Mouse (Mus musculus) cortical plate, adult 2 months (tissue): ENCODE data around the gene Akap11. TPM values are rescaled to one million over a fixed set of nuclear protein-coding genes. Genes with fewer than 3 reads are reported as not detected.
A peak's percentile ranks its signal among the peaks of the same experiment; 100 is the strongest.

Experiments used
- H3K27ac ChIP-seq: fragments of 200-500 bp; 2 replicates; pipeline ENCODE4 v1.5.1; 2012; ENCODE audit warnings: low read length, control low read depth, inconsistent platforms; ENCODE audit not compliant: insufficient read depth
- H3K4me1 ChIP-seq: fragments of 200-500 bp; 2 replicates; pipeline ENCODE4 v1.6.1; 2011; ENCODE audit warnings: low read length; ENCODE audit not compliant: control insufficient read depth, insufficient read depth
- H3K4me3 ChIP-seq: fragments of 200-500 bp; 2 replicates; pipeline ENCODE4 v1.5.1; 2011; ENCODE audit warnings: mild to moderate bottlenecking, low read length, control low read depth; ENCODE audit not compliant: insufficient read depth
- CTCF ChIP-seq: fragments of 200-500 bp; IDR thresholded peaks from 2 replicates; pipeline ENCODE4 v1.5.1; 2011; ENCODE audit warnings: mild to moderate bottlenecking, control low read depth, low read length; ENCODE audit not compliant: insufficient read depth; ENCODE audit errors: extremely low read depth
- POLR2A ChIP-seq: fragments of 200-500 bp; IDR thresholded peaks from 2 replicates; pipeline ENCODE4 v1.6.1; 2011; ENCODE audit warnings: mild to moderate bottlenecking, low read length, control low read depth; ENCODE audit not compliant: insufficient read depth; ENCODE audit errors: extremely low read depth
- polyA plus RNA-seq: library from polyadenylated mRNA; depleted of rRNA; stranded (reverse); fragments of >200 nt; gene quantifications from 2 replicates; pipeline ENCODE4 v1.2.3, GENCODE M21; 2012

The Akap11 gene
- polyA plus RNA-seq, 1 experiment = 54.3 TPM

DNA sequence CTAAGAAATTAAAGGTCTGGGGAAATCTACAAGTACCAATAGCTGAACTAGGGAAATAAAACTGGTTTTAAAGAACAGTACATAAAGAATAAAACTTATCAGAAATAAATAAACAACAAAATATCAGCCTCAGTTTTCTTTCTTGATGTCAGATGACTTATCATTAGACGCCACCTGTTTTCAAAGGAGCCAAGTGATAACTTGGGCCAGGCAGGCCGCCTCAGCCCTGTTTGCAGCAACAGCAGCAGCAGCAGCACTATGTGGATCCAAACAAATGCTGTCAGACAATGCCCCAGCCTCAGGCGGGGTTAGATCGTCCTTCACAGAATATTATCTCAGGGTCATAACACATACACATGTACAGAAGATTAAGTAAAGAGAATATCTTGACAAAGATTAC lies 41.4 kb downstream of the Akap11 start:
- peaks cover 3% of the 10 kb centered on the region; the same call in 1 of the 2 replicates for H3K4me1 ChIP-seq
- no peak for TF ChIP-seq POLR2A
- TF ChIP-seq CTCF = no peak
- H3K4me3 ChIP-seq = no peak overlapping the region
- H3K27ac ChIP-seq = no peak overlapping the region

DNA sequence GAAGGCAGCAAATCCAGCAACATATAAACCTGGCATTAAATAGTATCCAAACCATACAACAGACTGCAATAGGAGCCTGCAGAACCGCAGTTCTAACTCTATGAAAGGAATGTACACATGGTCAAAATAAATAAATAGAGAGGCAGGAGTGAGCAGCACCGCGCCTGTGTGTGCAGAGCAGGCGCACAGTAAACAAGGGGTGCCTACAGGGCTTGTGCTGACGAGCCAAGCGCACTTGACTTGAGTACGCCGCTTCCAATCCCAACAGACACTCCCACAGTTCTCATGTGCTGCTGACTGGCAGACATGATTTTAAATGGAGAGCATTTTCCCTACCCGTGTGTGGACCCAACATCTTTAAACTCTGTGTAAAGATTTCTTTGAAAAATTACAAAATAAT lies 44.0 kb downstream of the Akap11 start:
- H3K4me1 ChIP-seq = peaks cover 3% of the 10 kb centered on the region; the same call in 1 of the 2 replicates
- H3K4me3 ChIP-seq = no peak overlapping the region
- no peak overlapping the region for H3K27ac ChIP-seq
- no peak for TF ChIP-seq POLR2A
- no peak for TF ChIP-seq CTCF

DNA sequence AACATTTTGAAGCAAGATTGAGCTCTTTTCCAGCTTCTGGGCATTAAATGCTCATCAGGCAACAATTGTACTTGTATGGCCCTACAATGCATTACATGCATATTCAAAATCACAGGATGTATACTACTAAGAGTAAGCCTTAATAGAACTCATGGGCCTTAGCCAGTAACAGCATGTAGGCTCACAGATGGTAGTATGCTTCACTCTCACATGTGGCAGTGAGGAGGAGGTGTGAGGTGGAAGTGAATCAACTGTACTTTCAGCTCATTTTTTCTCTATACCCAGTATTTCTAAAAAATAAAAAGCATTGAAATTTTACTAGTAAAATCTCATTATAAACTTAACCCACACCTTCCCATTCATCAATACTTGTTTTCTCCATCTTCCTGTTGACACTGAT lies 45.2 kb downstream of the Akap11 start:
- Histone ChIP-seq H3K27ac (no peak overlapping the region), H3K4me3 (no peak overlapping the region), H3K4me1 (peaks cover 3% of the 10 kb centered on the region; the same call in 1 of the 2 replicates)
- TF ChIP-seq POLR2A = no peak

DNA sequence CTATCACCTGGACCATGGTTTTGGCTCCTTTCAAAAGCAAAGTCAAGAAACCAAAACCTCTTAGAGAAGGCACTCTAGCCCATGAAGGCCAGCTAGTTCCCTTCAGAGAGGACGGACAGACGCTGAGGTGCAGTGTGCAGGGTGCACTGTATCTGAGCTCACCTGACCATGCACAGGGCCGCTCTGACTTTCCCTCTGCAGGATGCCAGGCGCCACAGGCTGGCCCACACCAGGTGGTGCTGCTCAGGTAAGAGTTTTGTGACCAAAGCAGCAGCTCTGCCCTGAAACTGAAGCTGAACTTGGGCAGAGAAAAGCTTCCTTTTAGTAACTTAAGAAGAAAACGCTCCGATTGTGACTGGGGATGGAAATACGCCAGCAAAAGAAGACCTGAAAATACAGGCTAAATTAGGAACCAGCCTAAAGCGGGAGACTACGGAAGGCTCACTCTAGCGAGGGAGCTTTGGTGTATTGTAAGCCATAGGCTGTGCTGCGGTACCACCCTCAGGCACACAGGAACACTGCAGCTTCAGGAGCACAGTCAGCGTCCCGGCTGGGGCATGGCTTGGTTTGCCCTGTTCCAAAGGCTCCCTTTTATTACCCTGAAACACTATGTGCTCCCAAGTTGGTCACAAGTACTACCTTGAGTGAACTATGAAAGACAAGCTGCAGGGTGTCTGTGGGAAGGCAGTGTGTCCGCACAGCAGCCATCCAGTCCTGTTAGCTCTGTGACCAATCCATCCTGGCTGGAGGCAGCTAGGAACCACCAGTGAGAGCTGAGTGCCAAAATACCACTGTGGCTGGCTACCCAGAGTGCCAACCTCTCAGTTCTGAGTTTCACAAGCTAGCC lies 54.0 kb downstream of the Akap11 start:
- no peak overlapping the region for H3K27ac ChIP-seq
- H3K4me1 ChIP-seq = peaks cover 3% of the 10 kb centered on the region; the same call in 1 of the 2 replicates
- H3K4me3 ChIP-seq = no peak overlapping the region
- TF ChIP-seq CTCF (peak; percentile 98), POLR2A (no peak)

DNA sequence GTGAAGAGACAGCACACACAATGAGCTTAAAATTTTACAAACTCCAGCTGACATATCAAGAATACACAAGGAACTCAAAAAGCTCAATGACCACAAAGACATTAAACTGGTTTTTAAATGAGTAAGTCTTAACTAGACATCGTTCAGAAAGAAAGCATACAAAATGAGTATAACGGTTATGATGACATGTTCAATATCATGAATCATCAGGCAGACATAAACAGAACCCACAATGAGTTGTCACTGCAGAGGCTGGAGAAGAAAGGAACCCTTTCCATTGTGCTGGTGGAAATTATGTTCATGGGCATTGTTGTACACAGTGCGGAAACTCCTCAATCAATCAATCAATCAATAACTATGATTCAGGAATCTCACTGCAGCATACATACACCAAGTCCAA lies 62.5 kb downstream of the Akap11 start:
- peaks cover 2% of the 10 kb centered on the region; the same call in 1 of the 2 replicates for H3K4me1 ChIP-seq
- TF ChIP-seq POLR2A = no peak
- TF ChIP-seq CTCF = no peak
- H3K27ac ChIP-seq = no peak overlapping the region
- H3K4me3 ChIP-seq = no peak overlapping the region

DNA sequence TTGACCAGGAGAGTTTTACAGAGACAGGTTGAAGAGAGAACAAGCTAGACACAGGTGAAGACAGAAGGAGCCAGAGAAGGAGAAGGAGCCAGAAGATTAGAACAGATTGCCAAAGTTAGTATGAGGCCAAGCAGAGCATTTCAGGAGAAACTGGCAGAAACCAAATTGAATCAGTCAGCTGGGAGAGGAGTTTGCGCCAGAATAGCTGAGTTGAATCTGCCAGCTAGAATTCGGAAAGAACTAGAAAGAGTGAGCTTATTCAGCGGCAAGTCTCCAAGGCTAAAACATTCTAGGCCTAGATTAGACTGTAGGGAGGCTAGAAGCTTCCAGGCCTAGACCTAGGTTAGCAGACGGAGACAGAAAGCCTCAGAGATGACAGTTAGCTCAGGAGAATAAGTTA lies 65.9 kb downstream of the Akap11 start:
- Histone ChIP-seq H3K4me3 (no peak overlapping the region), H3K4me1 (peaks cover 2% of the 10 kb centered on the region; the same call in 1 of the 2 replicates), H3K27ac (no peak overlapping the region)
- no peak for TF ChIP-seq POLR2A
- no peak for TF ChIP-seq CTCF

DNA sequence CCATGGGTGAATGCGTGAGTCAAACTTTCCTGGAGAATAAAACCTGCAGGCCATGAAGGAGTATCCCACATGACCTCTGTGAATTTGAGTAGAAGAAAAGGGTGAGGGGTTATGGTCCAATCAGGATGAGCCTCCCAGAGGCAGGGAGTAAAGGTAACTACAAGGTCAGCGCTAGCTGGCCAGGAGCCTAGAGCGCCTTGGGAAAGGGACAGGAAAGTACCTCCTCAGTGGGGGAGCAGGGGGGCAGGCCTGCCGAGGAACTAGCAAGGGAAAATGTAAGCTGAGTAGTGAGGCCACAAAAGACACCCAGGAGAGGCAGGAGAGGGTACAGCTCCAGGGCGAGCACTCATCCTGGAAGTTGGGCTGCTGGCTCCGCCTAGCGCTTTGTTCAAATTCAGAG lies 67.6 kb downstream of the Akap11 start:
- H3K4me1 ChIP-seq = peaks cover 2% of the 10 kb centered on the region; the same call in 1 of the 2 replicates
- no peak overlapping the region for H3K27ac ChIP-seq
- H3K4me3 ChIP-seq = no peak overlapping the region
- TF ChIP-seq POLR2A (no peak), CTCF (no peak)

DNA sequence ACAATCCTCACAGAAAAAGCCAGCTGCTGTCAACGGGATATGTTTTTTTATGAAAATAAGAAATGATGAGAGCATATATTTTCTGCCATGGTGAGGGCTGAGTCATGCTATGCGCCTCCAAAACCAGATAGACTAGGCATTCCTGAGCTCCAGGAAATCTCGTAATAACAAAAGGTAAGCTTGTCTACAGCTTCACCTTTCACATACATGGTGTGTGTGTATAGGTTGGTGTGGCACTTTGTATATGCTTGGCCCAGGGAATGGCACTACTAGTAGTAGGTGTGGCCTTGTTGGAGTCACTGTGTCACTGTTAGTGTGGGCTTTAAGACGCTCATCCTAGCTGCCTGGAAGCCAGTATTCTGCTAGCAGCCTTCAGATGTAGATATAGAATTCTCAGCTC lies 68.6 kb downstream of the Akap11 start:
- no peak overlapping the region for H3K4me3 ChIP-seq
- H3K4me1 ChIP-seq = peaks cover 2% of the 10 kb centered on the region; the same call in 1 of the 2 replicates
- no peak overlapping the region for H3K27ac ChIP-seq
- no peak for TF ChIP-seq POLR2A
- no peak for TF ChIP-seq CTCF

DNA sequence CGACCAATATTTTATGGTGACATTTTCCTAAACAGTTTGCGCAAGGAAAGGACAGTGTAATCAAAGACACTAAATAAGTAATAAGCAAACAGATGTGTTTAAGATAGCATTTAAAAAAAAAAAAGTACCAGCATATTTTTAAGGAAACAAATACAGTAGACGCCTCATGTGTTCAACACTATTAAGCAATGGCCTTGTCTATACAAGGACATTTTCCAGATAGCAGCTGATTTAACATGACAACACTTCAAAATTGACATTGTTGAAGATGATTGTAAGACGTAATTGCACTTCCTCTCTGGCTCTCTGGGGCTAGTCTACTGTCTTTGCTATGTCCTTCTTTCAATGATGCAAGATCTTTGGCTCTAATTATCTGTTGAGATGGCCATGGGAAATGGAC lies 72.3 kb downstream of the Akap11 start:
- H3K4me1 ChIP-seq = no peaks in the 10 kb centered on the region
- H3K4me3 ChIP-seq = no peak overlapping the region
- no peak for TF ChIP-seq POLR2A
- H3K27ac ChIP-seq = no peak overlapping the region

DNA sequence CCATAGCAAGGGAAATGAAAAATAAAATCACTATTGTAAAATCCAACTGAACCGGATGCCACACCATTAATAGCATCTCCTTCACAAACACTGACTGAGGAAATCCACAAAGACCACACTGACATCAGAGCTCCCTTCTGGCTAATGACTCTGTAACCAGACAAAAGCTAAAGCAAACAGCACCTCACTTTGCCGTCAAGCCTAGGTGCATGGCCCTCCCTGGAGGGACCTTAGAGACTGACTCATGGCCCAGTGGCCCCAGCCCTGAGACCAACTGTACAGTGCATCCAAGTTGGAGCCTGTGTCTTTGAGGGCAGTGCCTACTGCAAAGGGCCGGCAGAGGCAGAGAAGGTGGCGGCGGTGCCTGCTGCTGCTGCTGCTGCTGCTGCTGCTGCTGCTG lies 77.5 kb downstream of the Akap11 start:
- no peak for TF ChIP-seq POLR2A
- TF ChIP-seq CTCF = no peak
- Histone ChIP-seq H3K4me1 (no peaks in the 10 kb centered on the region), H3K4me3 (no peak overlapping the region), H3K27ac (no peak overlapping the region)
